Mouse (Mus musculus): ENCODE results near the gene Cdh12. TPM values are rescaled to one million over a fixed set of nuclear protein-coding genes. Genes with fewer than 3 reads are reported as not detected.

Gene Cdh12
- polyA plus RNA-seq, 1 experiment from 2014 or later: 1.2 TPM

DNA sequence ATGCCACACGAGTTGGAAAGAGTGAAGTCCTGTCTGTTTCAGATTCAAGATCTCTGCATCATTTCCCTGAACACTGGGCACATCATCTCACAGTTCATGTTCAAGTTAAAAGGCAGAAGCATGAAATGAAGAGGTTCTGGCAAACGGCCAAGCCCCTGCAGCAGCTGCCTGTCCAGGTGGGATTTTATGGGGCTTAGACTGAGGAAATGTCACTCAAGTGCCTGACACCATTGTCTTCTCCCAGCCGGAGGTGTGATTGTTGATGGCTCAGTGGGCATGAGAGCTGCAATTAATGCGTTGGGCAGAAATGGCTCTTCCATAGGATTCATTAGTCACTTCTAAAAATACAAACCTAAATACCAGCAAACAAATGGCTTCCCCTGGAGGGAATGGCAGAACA, 347.9 kb downstream of the Cdh12 start:
- Histone ChIP-seq H3K4me3 (ENCODE audit: low read depth, low read length) (no peak overlapping the region), H3K36me3 (ENCODE audit: control insufficient read depth, insufficient read depth, low read length) (no peaks in the 10 kb centered on the region), H3K9me3 (ENCODE audit: control insufficient read depth, low read length) (no peaks in the 10 kb centered on the region), H3K27ac (ENCODE audit: low read depth, low read length) (no peak overlapping the region), H3K9ac (ENCODE audit: low read depth, low read length) (no peak overlapping the region), H3K4me2 (replicated peaks; ENCODE audit: low read depth, low read length) (no peak overlapping the region), H3K27me3 (ENCODE audit: control insufficient read depth, insufficient read depth, low read length) (no peaks in the 10 kb centered on the region), H3K4me1 (replicated peaks; ENCODE audit: control insufficient read depth, insufficient read depth, low read length) (no peaks in the 10 kb centered on the region)
- ATAC-seq (ENCODE audit: low FRiP score) (peak; percentile 33; the same call in 1 of the 2 replicates), DNase-seq (ENCODE audit: low spot score) (peak; percentile 1)
- 51% methylated on average over 4 of the region's 4 CpGs for WGBS

DNA sequence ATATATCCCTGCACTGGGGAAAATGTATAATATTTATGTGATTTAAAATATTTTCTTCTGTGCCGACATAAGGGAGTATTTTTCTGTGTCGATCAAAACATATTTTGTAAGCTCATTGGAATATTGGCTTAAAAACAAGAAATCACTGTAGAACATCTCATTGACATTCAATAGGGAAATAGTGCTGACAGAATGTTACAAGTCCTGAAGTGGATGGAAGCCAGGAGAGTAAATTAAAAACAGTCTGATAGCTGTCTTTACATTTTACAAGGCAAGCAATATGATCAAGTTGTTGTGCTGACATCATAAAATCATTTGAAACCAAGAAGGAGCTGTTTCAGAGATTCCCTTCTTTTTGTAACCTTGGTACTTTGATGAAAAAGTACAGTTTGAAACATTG, 349.5 kb downstream of the Cdh12 start:
- WGBS: 92% methylated on average over 2 of the region's 2 CpGs
- Histone ChIP-seq H3K36me3 (ENCODE audit: control insufficient read depth, insufficient read depth, low read length) (no peaks in the 10 kb centered on the region), H3K4me2 (replicated peaks; ENCODE audit: low read depth, low read length) (no peak overlapping the region), H3K27ac (ENCODE audit: low read depth, low read length) (no peak overlapping the region), H3K4me1 (replicated peaks; ENCODE audit: control insufficient read depth, insufficient read depth, low read length) (no peaks in the 10 kb centered on the region), H3K27me3 (ENCODE audit: control insufficient read depth, insufficient read depth, low read length) (no peaks in the 10 kb centered on the region), H3K9ac (ENCODE audit: low read depth, low read length) (no peak overlapping the region), H3K9me3 (ENCODE audit: control insufficient read depth, low read length) (no peaks in the 10 kb centered on the region), H3K4me3 (ENCODE audit: low read depth, low read length) (no peak overlapping the region)
- no peak for ATAC-seq (ENCODE audit: low FRiP score)
- DNase-seq (ENCODE audit: low spot score): no peak

DNA sequence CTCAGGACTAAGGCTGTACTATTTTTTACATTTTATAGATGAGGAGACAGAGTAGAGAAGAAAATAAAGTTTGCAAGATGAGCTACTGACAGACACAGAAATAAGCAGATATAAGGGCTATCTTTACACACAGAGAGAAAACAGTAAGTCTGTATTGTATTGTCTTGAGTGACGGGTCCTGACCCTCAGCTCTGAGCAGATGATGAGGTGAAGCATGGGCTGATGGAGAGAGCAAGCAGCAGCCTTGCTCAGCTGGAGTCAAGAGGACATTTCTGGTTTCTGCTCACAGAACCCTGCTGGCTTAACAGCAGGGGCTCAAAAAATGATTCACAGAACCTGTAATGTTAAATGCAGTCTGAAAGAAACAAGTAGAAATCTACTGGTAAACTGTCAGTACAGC, 386.8 kb downstream of the Cdh12 start:
- no peak overlapping the region for H3K9ac ChIP-seq (ENCODE audit: low read depth, low read length)
- H3K4me3 ChIP-seq (ENCODE audit: low read depth, low read length): no peak overlapping the region
- ATAC-seq (ENCODE audit: low FRiP score) (peak; percentile 58; the same call in 1 of the 2 replicates), DNase-seq (ENCODE audit: low spot score) (peak; percentile 26)
- WGBS: 30% methylated on average over 1 of the region's 1 CpGs
- H3K9me3 ChIP-seq (ENCODE audit: control insufficient read depth, low read length): no peaks in the 10 kb centered on the region
- no peak overlapping the region for H3K27ac ChIP-seq (ENCODE audit: low read depth, low read length)
- H3K36me3 ChIP-seq (ENCODE audit: control insufficient read depth, insufficient read depth, low read length): no peaks in the 10 kb centered on the region
- H3K27me3 ChIP-seq (ENCODE audit: control insufficient read depth, insufficient read depth, low read length): no peaks in the 10 kb centered on the region
- H3K4me2 ChIP-seq (replicated peaks; ENCODE audit: low read depth, low read length): no peak overlapping the region
- no peaks in the 10 kb centered on the region for H3K4me1 ChIP-seq (replicated peaks; ENCODE audit: control insufficient read depth, insufficient read depth, low read length)

DNA sequence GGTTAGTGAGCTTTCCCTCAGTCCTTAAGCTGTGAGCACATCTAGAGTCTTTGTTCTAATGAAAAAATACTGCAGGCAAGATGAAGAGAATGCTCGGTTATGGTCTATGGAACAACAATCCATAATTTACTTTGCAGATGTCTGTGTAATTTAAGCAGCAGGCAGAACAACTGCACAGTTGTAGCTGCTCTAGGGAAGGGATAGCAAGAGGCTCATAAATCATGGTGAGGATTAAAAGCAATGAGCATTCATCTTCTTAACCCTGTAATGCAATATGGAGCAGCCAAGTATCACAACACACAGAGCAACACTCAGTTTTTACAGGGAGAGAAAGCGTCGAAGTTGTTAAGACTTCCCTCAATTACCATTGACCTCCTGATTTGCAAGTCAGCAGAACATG, 387.9 kb downstream of the Cdh12 start:
- Histone ChIP-seq H3K4me2 (replicated peaks; ENCODE audit: low read depth, low read length) (no peak overlapping the region), H3K4me1 (replicated peaks; ENCODE audit: control insufficient read depth, insufficient read depth, low read length) (no peaks in the 10 kb centered on the region), H3K4me3 (ENCODE audit: low read depth, low read length) (no peak overlapping the region), H3K27me3 (ENCODE audit: control insufficient read depth, insufficient read depth, low read length) (no peaks in the 10 kb centered on the region), H3K36me3 (ENCODE audit: control insufficient read depth, insufficient read depth, low read length) (no peaks in the 10 kb centered on the region), H3K9ac (ENCODE audit: low read depth, low read length) (no peak overlapping the region), H3K9me3 (ENCODE audit: control insufficient read depth, low read length) (no peaks in the 10 kb centered on the region), H3K27ac (ENCODE audit: low read depth, low read length) (no peak overlapping the region)
- 49% methylated on average over 3 of the region's 3 CpGs for WGBS
- ATAC-seq (ENCODE audit: low FRiP score) (peak; percentile 88), DNase-seq (ENCODE audit: low spot score) (peak; percentile 17)

DNA sequence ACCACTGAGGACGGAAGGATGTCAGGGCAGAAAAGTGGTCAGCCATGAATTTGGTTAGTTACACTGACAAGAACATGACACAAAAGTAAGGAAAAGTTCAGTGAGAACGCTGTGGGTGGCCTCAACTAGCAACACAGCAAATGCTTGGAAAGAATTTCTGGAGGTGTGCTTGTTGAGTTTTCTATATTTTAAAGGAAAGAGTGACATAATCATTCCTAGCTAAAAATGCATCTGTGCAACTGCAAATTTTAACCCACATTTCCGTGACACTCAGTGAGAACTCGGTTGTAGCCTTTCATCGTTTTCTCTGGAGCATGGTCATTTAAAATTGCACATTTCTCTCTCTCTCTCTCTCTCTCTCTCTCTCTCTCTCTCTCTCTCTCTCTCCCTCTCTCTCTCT, 392.4 kb downstream of the Cdh12 start:
- Histone ChIP-seq H3K9ac (ENCODE audit: low read depth, low read length) (no peak overlapping the region), H3K27ac (ENCODE audit: low read depth, low read length) (no peak overlapping the region), H3K27me3 (ENCODE audit: control insufficient read depth, insufficient read depth, low read length) (no peaks in the 10 kb centered on the region), H3K9me3 (ENCODE audit: control insufficient read depth, low read length) (no peaks in the 10 kb centered on the region), H3K36me3 (ENCODE audit: control insufficient read depth, insufficient read depth, low read length) (no peaks in the 10 kb centered on the region), H3K4me2 (replicated peaks; ENCODE audit: low read depth, low read length) (no peak overlapping the region), H3K4me3 (ENCODE audit: low read depth, low read length) (no peak overlapping the region), H3K4me1 (replicated peaks; ENCODE audit: control insufficient read depth, insufficient read depth, low read length) (no peaks in the 10 kb centered on the region)
- WGBS: 94% methylated on average over 5 of the region's 5 CpGs
- no peak for ATAC-seq (ENCODE audit: low FRiP score)
- no peak for DNase-seq (ENCODE audit: low spot score)

DNA sequence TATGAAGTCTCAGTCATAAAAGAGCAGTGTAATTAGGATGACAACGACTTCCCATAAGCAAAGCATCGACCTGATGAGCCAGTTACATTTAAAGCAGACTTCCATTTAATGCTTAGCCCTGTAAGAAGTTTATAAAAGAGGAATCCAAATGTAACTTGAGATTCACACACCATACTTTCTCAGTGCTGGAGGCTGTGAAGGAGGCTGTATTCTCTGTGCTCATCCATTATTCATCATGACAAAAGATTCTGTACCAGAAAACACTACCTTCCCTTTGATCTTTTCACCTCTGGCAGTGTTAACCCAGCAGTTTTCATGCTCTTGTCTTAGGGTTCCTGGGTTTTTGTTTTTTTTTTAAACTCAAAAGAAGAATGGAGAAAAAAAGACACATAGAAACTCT, 414.0 kb downstream of the Cdh12 start:
- no peaks in the 10 kb centered on the region for H3K27me3 ChIP-seq (ENCODE audit: control insufficient read depth, insufficient read depth, low read length)
- H3K36me3 ChIP-seq (ENCODE audit: control insufficient read depth, insufficient read depth, low read length): no peaks in the 10 kb centered on the region
- no peak overlapping the region for H3K9ac ChIP-seq (ENCODE audit: low read depth, low read length)
- no peaks in the 10 kb centered on the region for H3K4me1 ChIP-seq (replicated peaks; ENCODE audit: control insufficient read depth, insufficient read depth, low read length)
- DNase-seq (ENCODE audit: low spot score): no peak
- no peaks in the 10 kb centered on the region for H3K9me3 ChIP-seq (ENCODE audit: control insufficient read depth, low read length)
- no peak for ATAC-seq (ENCODE audit: low FRiP score)
- no peak overlapping the region for H3K4me3 ChIP-seq (ENCODE audit: low read depth, low read length)
- WGBS: 72% methylated on average over 2 of the region's 2 CpGs
- H3K27ac ChIP-seq (ENCODE audit: low read depth, low read length): no peak overlapping the region
- no peak overlapping the region for H3K4me2 ChIP-seq (replicated peaks; ENCODE audit: low read depth, low read length)

DNA sequence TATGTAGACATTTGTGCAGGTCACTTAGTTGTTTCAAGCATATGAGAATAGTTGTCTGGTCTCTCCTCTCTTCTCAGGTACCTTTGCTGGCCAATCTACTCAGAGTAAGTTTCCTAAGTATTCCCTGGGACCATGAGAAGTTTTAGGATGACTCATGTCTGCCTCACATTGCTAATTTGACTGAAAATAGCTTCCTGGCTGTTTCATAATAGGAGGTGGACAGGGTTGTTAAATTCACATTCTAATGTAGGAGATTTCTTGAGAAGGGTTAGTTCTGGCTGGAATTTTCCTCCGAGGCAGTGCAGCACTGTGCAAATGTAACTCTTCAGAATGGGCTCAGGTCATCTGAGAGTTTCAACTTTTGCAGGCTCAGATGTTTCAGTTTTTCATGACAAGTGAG, 423.5 kb downstream of the Cdh12 start:
- ATAC-seq (ENCODE audit: low FRiP score): no peak
- 75% methylated on average over 1 of the region's 1 CpGs for WGBS
- H3K4me3 ChIP-seq (ENCODE audit: low read depth, low read length): no peak overlapping the region
- no peaks in the 10 kb centered on the region for H3K9me3 ChIP-seq (ENCODE audit: control insufficient read depth, low read length)
- no peak overlapping the region for H3K9ac ChIP-seq (ENCODE audit: low read depth, low read length)
- DNase-seq (ENCODE audit: low spot score): no peak
- no peaks in the 10 kb centered on the region for H3K4me1 ChIP-seq (replicated peaks; ENCODE audit: control insufficient read depth, insufficient read depth, low read length)
- H3K4me2 ChIP-seq (replicated peaks; ENCODE audit: low read depth, low read length): no peak overlapping the region
- H3K36me3 ChIP-seq (ENCODE audit: control insufficient read depth, insufficient read depth, low read length): no peaks in the 10 kb centered on the region
- no peaks in the 10 kb centered on the region for H3K27me3 ChIP-seq (ENCODE audit: control insufficient read depth, insufficient read depth, low read length)
- no peak overlapping the region for H3K27ac ChIP-seq (ENCODE audit: low read depth, low read length)

DNA sequence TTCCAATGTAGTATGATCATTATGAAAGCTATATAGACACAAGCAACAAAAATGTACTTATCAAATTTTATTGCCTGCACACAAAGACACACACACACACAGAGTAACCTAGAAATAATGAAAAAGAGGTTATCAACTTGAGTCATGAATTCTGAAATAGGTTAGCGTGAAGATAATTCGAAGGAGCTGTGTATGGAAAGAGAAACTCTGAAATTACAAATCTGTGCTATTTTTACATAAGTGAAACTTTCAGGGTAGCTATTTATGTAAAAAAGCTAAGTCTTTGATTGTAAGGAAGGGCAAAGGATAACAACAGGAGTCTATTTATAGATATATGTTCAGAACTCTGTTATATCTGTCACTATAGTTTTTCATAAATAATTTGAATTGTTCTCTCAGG, 427.9 kb downstream of the Cdh12 start:
- WGBS: 97% methylated on average over 2 of the region's 2 CpGs
- H3K36me3 ChIP-seq (ENCODE audit: control insufficient read depth, insufficient read depth, low read length): no peaks in the 10 kb centered on the region
- H3K4me2 ChIP-seq (replicated peaks; ENCODE audit: low read depth, low read length): no peak overlapping the region
- DNase-seq (ENCODE audit: low spot score): no peak
- no peaks in the 10 kb centered on the region for H3K9me3 ChIP-seq (ENCODE audit: control insufficient read depth, low read length)
- no peaks in the 10 kb centered on the region for H3K27me3 ChIP-seq (ENCODE audit: control insufficient read depth, insufficient read depth, low read length)
- no peak for ATAC-seq (ENCODE audit: low FRiP score)
- no peaks in the 10 kb centered on the region for H3K4me1 ChIP-seq (replicated peaks; ENCODE audit: control insufficient read depth, insufficient read depth, low read length)
- H3K9ac ChIP-seq (ENCODE audit: low read depth, low read length): no peak overlapping the region
- H3K4me3 ChIP-seq (ENCODE audit: low read depth, low read length): no peak overlapping the region
- H3K27ac ChIP-seq (ENCODE audit: low read depth, low read length): no peak overlapping the region

DNA sequence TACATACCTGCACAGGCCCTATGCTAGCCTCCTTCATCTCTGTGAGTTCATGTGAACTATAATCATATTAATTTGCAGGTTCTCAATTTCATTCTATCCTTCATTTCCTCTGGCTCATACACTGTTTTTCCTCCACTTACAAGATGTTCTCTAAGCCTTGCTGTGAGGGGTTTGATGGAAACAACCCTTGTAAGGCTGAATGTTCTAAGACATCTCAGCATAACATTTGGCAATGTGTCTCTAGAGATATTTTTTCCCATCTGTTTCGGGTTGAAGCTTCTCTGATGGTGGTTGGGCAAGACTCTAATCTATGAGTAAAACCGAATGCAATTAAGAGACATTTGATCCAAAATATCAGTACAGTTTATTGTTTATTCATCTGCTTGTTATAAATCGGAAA, 444.4 kb downstream of the Cdh12 start:
- WGBS: 89% methylated on average over 3 of the region's 3 CpGs
- no peak overlapping the region for H3K9ac ChIP-seq (ENCODE audit: low read depth, low read length)
- no peaks in the 10 kb centered on the region for H3K36me3 ChIP-seq (ENCODE audit: control insufficient read depth, insufficient read depth, low read length)
- H3K4me2 ChIP-seq (replicated peaks; ENCODE audit: low read depth, low read length): no peak overlapping the region
- no peak for DNase-seq (ENCODE audit: low spot score)
- no peaks in the 10 kb centered on the region for H3K27me3 ChIP-seq (ENCODE audit: control insufficient read depth, insufficient read depth, low read length)
- no peak overlapping the region for H3K4me3 ChIP-seq (ENCODE audit: low read depth, low read length)
- no peaks in the 10 kb centered on the region for H3K9me3 ChIP-seq (ENCODE audit: control insufficient read depth, low read length)
- no peak for ATAC-seq (ENCODE audit: low FRiP score)
- no peaks in the 10 kb centered on the region for H3K4me1 ChIP-seq (replicated peaks; ENCODE audit: control insufficient read depth, insufficient read depth, low read length)
- no peak overlapping the region for H3K27ac ChIP-seq (ENCODE audit: low read depth, low read length)
